Mouse (Mus musculus): ENCODE measurements at regions not wholly inside any gene's neighbourhood (a gene's known extent, or its start where the extent isn't known, plus 50 kb on each side); places are given as distances from the start of the nearest gene placed in this dataset.

DNA sequence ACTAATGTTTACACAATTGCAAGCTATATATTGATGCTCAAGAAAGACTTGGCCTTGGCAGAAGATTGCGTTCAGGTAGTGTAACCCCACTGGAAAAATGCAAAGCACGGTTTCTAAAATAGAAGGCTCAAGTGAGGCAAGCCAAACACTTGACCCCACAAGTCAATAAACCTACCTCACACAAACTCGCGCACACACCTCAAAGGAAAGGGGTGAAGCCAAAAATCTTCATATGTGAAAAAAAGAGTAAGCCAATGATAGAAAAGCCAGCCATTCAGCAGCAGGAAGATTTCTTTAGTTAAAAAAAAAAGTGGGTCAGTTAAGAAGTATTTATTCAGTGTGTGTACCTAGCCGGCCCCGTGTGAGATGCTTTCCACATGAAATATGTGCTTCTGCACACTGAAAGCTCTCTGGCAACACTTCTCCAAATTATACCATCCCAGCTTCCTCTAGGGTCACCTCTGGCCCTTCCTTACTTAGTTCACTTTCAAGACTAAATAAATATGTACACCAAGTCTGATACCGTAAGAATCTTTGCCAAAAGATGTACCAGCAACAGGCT is 227.1 kb downstream of the Lmo4 start:
- no peaks in the 10 kb centered on the region for H3K36me3 ChIP-seq
- H3K4me2 ChIP-seq (replicated peaks), result no peak overlapping the region
- no peaks in the 10 kb centered on the region for H3K4me1 ChIP-seq
- H3K9me3 ChIP-seq (replicated peaks), result no peaks in the 10 kb centered on the region
- no peak overlapping the region for H3K4me3 ChIP-seq (replicated peaks)
- no peak overlapping the region for H3K9ac ChIP-seq
- ATAC-seq (ENCODE audit: insufficient number of reproducible peaks, low FRiP score, low TSS enrichment, low read depth), result no peak
- 84% methylated on average over 7 of the region's 7 CpGs for WGBS
- H3K27ac ChIP-seq (replicated peaks), result no peak overlapping the region
- H3K27me3 ChIP-seq, result no peaks in the 10 kb centered on the region

DNA sequence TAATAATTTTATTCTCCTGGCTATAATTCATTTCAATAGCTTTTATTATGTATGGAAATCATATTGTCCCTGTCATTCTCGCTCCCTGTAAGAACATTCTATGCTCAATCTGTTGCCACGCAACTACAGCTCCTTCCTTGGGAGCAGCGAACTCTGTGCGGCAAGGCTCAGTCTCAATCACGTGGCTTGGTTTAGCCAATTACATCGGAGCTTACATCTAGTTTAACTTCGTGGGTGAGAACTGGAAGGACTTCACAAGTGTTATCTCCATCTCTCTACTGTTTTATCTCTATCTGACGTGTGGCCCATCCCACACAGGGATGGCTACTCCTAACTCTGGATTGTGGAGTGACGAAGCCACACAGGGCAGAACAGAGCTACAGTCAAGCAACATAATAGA is 231.4 kb downstream of the Lmo4 start:
- Histone ChIP-seq H3K36me3 (no peaks in the 10 kb centered on the region), H3K27me3 (no peaks in the 10 kb centered on the region), H3K27ac (replicated peaks) (no peak overlapping the region), H3K4me2 (replicated peaks) (no peak overlapping the region), H3K4me3 (replicated peaks) (no peak overlapping the region), H3K4me1 (no peaks in the 10 kb centered on the region), H3K9ac (no peak overlapping the region), H3K9me3 (replicated peaks) (no peaks in the 10 kb centered on the region)
- ATAC-seq (ENCODE audit: insufficient number of reproducible peaks, low FRiP score, low TSS enrichment, low read depth), result no peak
- 87% methylated on average over 9 of the region's 9 CpGs for WGBS

DNA sequence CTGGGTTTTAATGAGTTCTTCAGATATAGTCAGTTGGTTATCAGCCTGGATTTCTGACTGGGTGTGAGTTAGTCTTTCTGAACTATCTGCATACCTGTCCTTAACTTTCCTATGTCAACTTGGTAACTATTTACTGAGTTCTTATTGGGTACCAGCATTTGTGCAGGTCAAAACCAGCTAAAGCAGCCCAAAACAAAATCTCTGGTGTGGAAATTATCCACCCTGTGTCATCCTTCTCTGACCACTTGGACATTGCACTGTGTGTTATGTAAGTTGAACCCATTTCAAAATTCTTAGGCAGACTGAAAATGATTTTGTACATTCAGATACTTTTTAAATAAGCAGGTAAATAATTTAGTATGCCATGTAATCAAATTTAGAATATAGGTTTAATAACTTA is 232.7 kb downstream of the Lmo4 start:
- no peak overlapping the region for H3K27ac ChIP-seq (replicated peaks)
- ATAC-seq (ENCODE audit: insufficient number of reproducible peaks, low FRiP score, low TSS enrichment, low read depth), result no peak
- H3K36me3 ChIP-seq, result no peaks in the 10 kb centered on the region
- no peak overlapping the region for H3K9ac ChIP-seq
- no peaks in the 10 kb centered on the region for H3K4me1 ChIP-seq
- H3K4me3 ChIP-seq (replicated peaks), result no peak overlapping the region
- no peaks in the 10 kb centered on the region for H3K27me3 ChIP-seq
- no peak overlapping the region for H3K4me2 ChIP-seq (replicated peaks)
- no peaks in the 10 kb centered on the region for H3K9me3 ChIP-seq (replicated peaks)

DNA sequence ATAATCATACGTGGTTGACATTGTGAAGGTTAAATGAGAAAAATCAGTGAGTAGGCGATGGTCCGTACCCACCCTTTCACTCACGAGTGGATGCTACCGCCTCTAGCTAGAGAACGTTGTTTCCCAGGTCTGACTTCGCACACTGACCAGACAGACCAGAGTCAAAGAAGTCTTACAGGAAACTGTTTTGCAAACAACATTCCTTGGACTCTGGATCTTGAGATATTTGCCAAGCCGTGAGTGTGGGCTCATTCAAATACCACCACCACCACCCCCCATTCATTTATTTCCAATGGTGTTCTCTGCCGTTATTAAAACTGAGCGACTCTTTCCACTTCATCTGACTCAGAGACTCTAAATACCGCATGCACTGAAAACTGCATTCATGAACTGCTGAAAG is 234.2 kb downstream of the Lmo4 start:
- ATAC-seq (ENCODE audit: insufficient number of reproducible peaks, low FRiP score, low TSS enrichment, low read depth), result no peak

DNA sequence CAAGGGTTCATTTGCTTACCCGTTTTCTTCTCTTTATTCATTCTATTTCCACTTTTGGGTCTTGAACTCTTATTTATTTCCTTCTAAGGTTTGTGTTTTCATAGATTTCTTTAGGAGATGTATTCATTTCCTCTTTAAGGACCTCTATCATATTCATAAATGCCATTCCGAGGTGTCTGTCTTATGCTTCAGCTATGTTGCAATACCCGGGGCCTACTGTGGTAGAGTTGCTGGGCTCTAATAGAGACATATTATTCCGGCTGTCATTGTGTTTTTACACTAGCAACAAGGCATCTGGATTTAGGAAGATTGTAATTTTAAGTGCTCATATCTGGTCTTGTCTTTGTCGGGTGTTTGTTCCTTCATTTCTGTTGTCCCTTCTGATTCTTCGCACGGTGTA is 249.5 kb downstream of the Lmo4 start:
- Histone ChIP-seq H3K9ac (no peak overlapping the region), H3K9me3 (replicated peaks) (no peaks in the 10 kb centered on the region), H3K4me2 (replicated peaks) (no peak overlapping the region), H3K36me3 (no peaks in the 10 kb centered on the region), H3K4me1 (peaks cover 8% of the 10 kb centered on the region; the same call in 1 of the 2 replicates), H3K27me3 (no peaks in the 10 kb centered on the region), H3K27ac (replicated peaks) (no peak overlapping the region), H3K4me3 (replicated peaks) (no peak overlapping the region)
- ATAC-seq (ENCODE audit: insufficient number of reproducible peaks, low FRiP score, low TSS enrichment, low read depth), result no peak
- WGBS, result 91% methylated on average over 7 of the region's 7 CpGs

More for the DNA sequence above, 234.2 kb downstream of the Lmo4 start:
- no peak overlapping the region for H3K4me3 ChIP-seq (replicated peaks)
- H3K27ac ChIP-seq (replicated peaks), result no peak overlapping the region
- no peaks in the 10 kb centered on the region for H3K27me3 ChIP-seq
- no peaks in the 10 kb centered on the region for H3K9me3 ChIP-seq (replicated peaks)
- H3K9ac ChIP-seq, result no peak overlapping the region
- H3K4me2 ChIP-seq (replicated peaks), result no peak overlapping the region
- H3K36me3 ChIP-seq, result no peaks in the 10 kb centered on the region
- WGBS, result 86% methylated on average over 11 of the region's 11 CpGs
- H3K4me1 ChIP-seq, result no peaks in the 10 kb centered on the region

DNA sequence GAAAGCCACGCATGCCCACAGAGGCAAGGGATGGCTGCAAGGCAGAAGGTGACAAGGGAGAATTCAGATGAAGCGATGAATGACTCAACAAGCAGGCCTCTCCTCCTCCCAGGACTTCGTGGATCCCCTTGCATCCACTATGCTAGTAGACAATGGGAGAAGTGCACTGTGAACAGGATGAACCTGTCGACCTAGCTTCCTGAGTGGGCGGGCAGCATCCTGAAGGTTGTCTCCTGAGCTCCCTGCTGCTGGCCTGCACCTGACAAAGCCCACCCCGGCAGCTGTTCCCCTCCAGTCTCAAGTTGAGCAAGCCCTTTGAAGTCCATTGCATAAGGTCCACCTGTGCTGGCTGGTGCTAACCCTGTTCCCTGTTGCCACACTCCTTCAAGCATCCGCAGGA is 250.2 kb downstream of the Lmo4 start:
- WGBS, result 67% methylated on average over 7 of the region's 7 CpGs
- no peak overlapping the region for H3K9ac ChIP-seq
- no peaks in the 10 kb centered on the region for H3K9me3 ChIP-seq (replicated peaks)
- no peaks in the 10 kb centered on the region for H3K36me3 ChIP-seq
- H3K4me2 ChIP-seq (replicated peaks), result no peak overlapping the region
- H3K4me3 ChIP-seq (replicated peaks), result no peak overlapping the region
- H3K27ac ChIP-seq (replicated peaks), result no peak overlapping the region
- H3K27me3 ChIP-seq, result no peaks in the 10 kb centered on the region
- H3K4me1 ChIP-seq, result peaks cover 8% of the 10 kb centered on the region; the same call in 1 of the 2 replicates
- no peak for ATAC-seq (ENCODE audit: insufficient number of reproducible peaks, low FRiP score, low TSS enrichment, low read depth)

DNA sequence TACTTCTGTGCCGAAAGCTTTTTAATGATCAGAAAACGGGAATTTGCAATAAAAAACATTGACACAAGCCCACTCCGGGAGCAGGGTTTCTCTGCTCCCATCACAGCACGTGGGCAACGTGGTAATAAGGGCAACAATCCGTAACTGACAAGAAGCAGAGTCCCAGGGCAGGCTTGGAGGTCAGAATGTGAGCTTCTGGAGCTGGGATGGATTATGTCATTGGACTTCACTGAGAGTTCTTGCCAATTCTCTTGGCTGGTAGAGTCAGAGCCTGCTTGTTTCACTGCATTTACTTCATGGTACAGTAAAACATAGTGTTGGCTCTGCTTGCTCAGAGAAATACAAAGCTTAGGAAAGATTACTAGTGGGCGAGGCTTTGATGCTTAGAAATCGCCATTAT is 252.7 kb downstream of the Lmo4 start:
- 52% methylated on average over 8 of the region's 8 CpGs for WGBS
- H3K36me3 ChIP-seq, result no peaks in the 10 kb centered on the region
- no peak overlapping the region for H3K9ac ChIP-seq
- 0 out of 2 replicates have a peak, but pooled peaks have one; percentile 19 for ATAC-seq (ENCODE audit: insufficient number of reproducible peaks, low FRiP score, low TSS enrichment, low read depth)
- H3K27me3 ChIP-seq, result no peaks in the 10 kb centered on the region
- no peaks in the 10 kb centered on the region for H3K9me3 ChIP-seq (replicated peaks)
- peaks cover 10% of the 10 kb centered on the region; the same call in 1 of the 2 replicates for H3K4me1 ChIP-seq
- no peak overlapping the region for H3K4me3 ChIP-seq (replicated peaks)
- H3K4me2 ChIP-seq (replicated peaks), result no peak overlapping the region
- H3K27ac ChIP-seq (replicated peaks), result 0 out of 2 replicates have a peak overlapping the region, but pooled peaks have one; percentile 48

DNA sequence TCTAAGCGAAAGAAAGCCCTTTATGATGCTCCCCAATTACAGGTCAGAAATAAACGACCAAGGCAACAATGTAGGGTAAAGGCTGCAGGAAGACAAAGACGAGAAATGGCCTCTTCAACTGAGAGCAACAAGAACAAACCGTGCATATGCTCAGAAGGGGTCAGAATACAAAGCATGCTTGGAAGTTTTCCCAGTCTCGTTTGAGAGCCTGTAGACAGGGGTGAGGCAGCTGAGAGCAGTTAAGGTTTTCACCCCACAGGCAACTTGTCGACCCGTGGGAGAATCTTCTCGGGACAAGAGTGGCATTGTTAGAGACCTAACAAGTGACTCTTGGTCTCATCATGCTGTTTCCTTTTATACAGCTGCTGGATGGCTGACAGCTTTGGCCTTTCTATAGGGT is 255.4 kb downstream of the Lmo4 start:
- Histone ChIP-seq H3K9me3 (replicated peaks) (no peaks in the 10 kb centered on the region), H3K27me3 (no peaks in the 10 kb centered on the region), H3K36me3 (no peaks in the 10 kb centered on the region), H3K4me3 (replicated peaks) (no peak overlapping the region), H3K27ac (replicated peaks) (no peak overlapping the region), H3K4me1 (peaks cover 10% of the 10 kb centered on the region; the same call in 1 of the 2 replicates), H3K4me2 (replicated peaks) (no peak overlapping the region), H3K9ac (no peak overlapping the region)
- WGBS, result 23% methylated on average over 8 of the region's 8 CpGs
- ATAC-seq (ENCODE audit: insufficient number of reproducible peaks, low FRiP score, low TSS enrichment, low read depth), result no peak

DNA sequence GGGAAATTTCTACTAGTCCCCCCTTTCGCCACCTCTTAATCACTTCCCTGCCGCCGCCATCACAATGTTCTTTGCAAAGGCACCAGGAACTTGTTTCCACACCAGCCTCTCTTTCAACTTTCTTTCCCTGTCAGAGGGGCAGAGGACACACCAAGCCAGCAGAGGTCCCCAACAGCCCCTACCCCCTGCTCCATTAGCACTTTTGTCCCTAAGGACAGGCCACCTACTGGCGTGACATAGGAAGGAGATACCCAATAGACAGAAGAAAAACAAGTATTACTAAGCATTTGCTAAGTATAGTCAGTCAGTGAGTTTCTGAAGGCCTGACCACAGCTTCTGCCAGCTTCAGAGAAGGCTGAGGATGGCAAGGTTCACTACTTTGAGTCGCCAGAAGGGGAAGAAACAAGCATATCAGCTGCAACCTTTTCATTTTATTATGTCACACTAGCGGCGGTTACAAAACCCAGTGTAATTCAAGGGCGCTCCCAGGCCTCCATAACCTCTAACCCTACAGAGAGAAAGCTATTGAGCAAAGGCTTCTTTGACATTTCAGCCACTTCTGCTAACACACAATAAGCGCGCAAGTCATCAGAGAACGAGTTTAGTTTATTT is 255.9 kb downstream of the Lmo4 start:
- Histone ChIP-seq H3K4me3 (replicated peaks) (no peak overlapping the region), H3K36me3 (no peaks in the 10 kb centered on the region), H3K9me3 (replicated peaks) (no peaks in the 10 kb centered on the region), H3K27ac (replicated peaks) (no peak overlapping the region), H3K4me2 (replicated peaks) (no peak overlapping the region), H3K9ac (no peak overlapping the region), H3K27me3 (no peaks in the 10 kb centered on the region), H3K4me1 (peaks cover 10% of the 10 kb centered on the region; the same call in 1 of the 2 replicates)
- 69% methylated on average over 11 of the region's 11 CpGs for WGBS
- ATAC-seq (ENCODE audit: insufficient number of reproducible peaks, low FRiP score, low TSS enrichment, low read depth), result no peak

DNA sequence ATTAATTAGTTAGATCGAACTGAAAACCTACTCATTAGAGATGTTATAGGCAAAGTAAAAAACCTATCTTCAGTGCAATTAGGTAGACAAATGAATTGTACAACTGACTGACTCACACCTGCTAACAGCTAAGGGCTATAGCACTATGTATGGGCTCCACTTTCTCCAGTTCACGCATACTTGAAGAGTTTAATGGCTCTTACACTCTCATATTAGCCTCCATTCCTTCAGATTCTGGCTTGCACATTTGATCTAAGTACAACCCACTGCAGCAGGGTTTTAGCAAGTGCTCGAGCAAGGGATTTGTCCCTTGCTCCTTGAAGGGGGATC is 257.1 kb downstream of the Lmo4 start:
- peaks cover 10% of the 10 kb centered on the region; the same call in 1 of the 2 replicates for H3K4me1 ChIP-seq
- no peak overlapping the region for H3K27ac ChIP-seq (replicated peaks)
- H3K9me3 ChIP-seq (replicated peaks), result no peaks in the 10 kb centered on the region
- no peak overlapping the region for H3K4me3 ChIP-seq (replicated peaks)
- no peak for ATAC-seq (ENCODE audit: insufficient number of reproducible peaks, low FRiP score, low TSS enrichment, low read depth)
- H3K36me3 ChIP-seq, result no peaks in the 10 kb centered on the region
- 65% methylated on average over 3 of the region's 3 CpGs for WGBS
- no peak overlapping the region for H3K4me2 ChIP-seq (replicated peaks)
- no peak overlapping the region for H3K9ac ChIP-seq
- H3K27me3 ChIP-seq, result no peaks in the 10 kb centered on the region

DNA sequence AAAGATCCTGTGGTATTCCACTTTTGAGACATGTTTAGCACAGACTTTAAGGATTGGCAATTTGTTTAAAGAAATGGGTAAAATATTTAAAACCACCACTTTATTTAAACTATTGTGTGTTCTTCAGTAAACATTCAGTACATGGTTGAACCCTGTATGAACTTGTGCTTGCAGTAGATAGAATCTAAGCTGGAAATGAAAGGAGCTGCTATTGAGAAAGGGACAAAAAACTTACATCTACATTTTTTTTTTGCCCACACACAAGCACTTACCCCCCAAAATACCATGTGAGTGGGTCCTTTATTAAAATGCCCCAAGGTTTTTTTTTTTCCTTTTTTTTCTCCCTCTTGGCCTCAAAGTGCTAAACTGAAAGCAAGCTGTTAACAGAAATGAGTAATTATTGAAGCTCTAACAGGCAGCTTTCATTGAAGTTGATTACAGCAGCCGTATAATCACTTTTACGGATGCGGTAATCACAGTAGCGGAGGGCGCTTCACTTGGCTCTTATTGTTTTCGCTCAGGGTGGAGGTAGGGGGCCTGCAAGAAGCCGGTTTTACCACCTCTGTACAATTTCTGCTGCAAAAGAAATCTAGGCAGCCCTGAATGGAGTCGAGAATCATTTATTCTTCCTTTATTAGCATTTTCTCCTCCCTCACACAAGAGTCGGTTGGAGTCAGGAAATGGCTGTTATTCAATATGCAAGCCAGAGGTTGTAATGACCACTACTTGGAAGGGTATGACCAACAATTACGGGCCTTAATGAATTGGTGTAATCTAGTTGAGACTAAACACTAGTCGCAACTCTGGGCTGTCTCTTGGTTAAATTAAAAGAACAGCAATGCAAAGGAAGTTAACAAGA is 257.7 kb downstream of the Lmo4 start:
- ATAC-seq (ENCODE audit: insufficient number of reproducible peaks, low FRiP score, low TSS enrichment, low read depth), result no peak
- 41% methylated on average over 11 of the region's 11 CpGs for WGBS
- no peak overlapping the region for H3K4me2 ChIP-seq (replicated peaks)

More for the DNA sequence above, 257.7 kb downstream of the Lmo4 start:
- Histone ChIP-seq H3K4me1 (peaks cover 5% of the 10 kb centered on the region; the same call in 1 of the 2 replicates), H3K27ac (replicated peaks) (no peak overlapping the region), H3K36me3 (no peaks in the 10 kb centered on the region), H3K9me3 (replicated peaks) (no peaks in the 10 kb centered on the region), H3K27me3 (no peaks in the 10 kb centered on the region), H3K4me3 (replicated peaks) (no peak overlapping the region), H3K9ac (no peak overlapping the region)

Data from embryonic facial prominence, embryonic 15.5 days (tissue).